Mouse (Mus musculus) liver, embryonic 12.5 days (tissue): Measurements from ENCODE around the gene Banf1. TPM values are rescaled to one million over a fixed set of nuclear protein-coding genes. Genes with fewer than 3 reads are reported as not detected.

Source experiments
- ATAC-seq: fragments of 200-750 bp; cut with Nextera tagmentation; 2 replicates; pipeline ENCODE4 v1.8.0; 2017; ENCODE audit warnings: moderate number of reproducible peaks, mild to moderate bottlenecking, moderate library complexity
- H3K27ac ChIP-seq: fragments of 300-500 bp; sonication (generic); 2 replicates; pipeline ENCODE4 v1.5.1; 2016; ENCODE audit warnings: mild to moderate bottlenecking
- H3K27me3 ChIP-seq: fragments of 300-500 bp; sonication (generic); replicated peaks from 2 replicates; pipeline ENCODE4 v1.6.1; 2016; ENCODE audit warnings: mild to moderate bottlenecking, moderate library complexity
- H3K36me3 ChIP-seq: fragments of 300-500 bp; sonication (generic); 2 replicates; pipeline ENCODE4 v1.6.1; 2016; ENCODE audit warnings: mild to moderate bottlenecking, moderate library complexity
- H3K4me1 ChIP-seq: fragments of 300-500 bp; sonication (generic); 2 replicates; pipeline ENCODE4 v1.6.1; 2016
- H3K4me2 ChIP-seq: fragments of 300-500 bp; sonication (generic); 2 replicates; pipeline ENCODE4 v1.6.1; 2016; ENCODE audit warnings: mild to moderate bottlenecking, moderate library complexity
- H3K4me3 ChIP-seq: fragments of 300-500 bp; sonication (generic); 2 replicates; pipeline ENCODE4 v1.5.1; 2016; ENCODE audit warnings: mild to moderate bottlenecking, moderate library complexity
- H3K9ac ChIP-seq: fragments of 300-500 bp; sonication (generic); 2 replicates; pipeline ENCODE4 v1.6.1; 2016; ENCODE audit warnings: mild to moderate bottlenecking, moderate library complexity
- H3K9me3 ChIP-seq: fragments of 300-500 bp; sonication (generic); replicated peaks from 2 replicates; pipeline ENCODE4 v1.6.1; 2016; ENCODE audit warnings: mild to moderate bottlenecking, moderate library complexity
- WGBS: fragments of 180-500 bp; shearing (Covaris S2); methylation state at CpG from one replicate; pipeline ENCODE4 v1.1.7; 2016; ENCODE audit not compliant: insufficient replicate concordance; 5-methylcytosine and 5-hydroxymethylcytosine counted together
- polyA plus RNA-seq: library from polyadenylated mRNA; unstranded; fragments of >200 nt; fragmentation: Nextera tagmentation; extraction: Ambion mirVana; gene quantifications from 2 replicates; pipeline ENCODE4 v1.2.1, GENCODE M21; 2016

Gene Banf1
- polyA plus RNA-seq, 1 experiment from 2014 or later, result 372 TPM

DNA sequence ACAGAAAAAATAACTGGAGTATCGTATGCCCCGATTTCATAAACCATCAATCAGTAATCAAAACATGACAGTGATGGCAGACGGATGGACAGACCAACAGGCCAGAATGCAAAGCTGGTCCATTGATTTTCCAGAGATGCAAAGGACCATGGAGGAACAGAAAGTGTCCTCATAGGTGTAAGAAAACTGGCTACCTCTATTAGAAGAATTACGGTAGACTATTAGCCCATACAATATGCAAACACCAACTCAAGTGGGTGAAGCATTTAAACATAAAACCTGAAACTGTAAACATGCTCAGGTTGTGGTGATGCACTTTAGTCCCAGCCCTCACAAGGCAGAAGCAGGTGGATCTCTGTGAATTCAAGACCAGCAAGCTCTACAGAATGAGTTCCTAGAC is 28.4 kb upstream of the Banf1 start:
- Histone ChIP-seq H3K27me3 (no peaks in the 10 kb centered on the region), H3K4me2 (no peak overlapping the region), H3K4me3 (no peak overlapping the region), H3K36me3 (no peaks in the 10 kb centered on the region), H3K27ac (no peak overlapping the region), H3K9ac (no peak overlapping the region), H3K4me1 (peaks cover 10% of the 10 kb centered on the region), H3K9me3 (no peaks in the 10 kb centered on the region)
- no peak for ATAC-seq
- 65% methylated on average over 4 of the region's 4 CpGs for WGBS

DNA sequence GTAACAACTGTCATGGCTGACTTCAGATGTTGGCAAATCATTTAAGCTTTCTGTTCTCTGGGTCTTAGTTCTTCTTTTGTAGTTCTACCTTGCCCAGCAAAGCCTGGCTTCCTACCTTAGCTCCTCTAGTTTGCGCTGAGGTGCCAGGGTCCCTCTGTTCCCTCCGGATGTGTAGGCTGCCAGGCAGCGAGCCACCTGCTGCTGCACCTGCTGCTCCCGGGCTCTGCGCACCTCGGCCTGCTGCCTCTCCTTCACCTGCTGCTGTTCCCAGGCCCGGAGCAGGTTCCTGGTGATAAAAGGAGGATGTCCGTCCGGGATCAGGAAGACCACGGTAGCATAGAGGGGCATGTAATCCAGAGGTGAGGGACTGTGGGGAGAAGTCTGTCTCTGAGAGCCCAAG is 27.2 kb upstream of the Banf1 start:
- H3K27ac ChIP-seq, result no peak overlapping the region
- no peak overlapping the region for H3K9ac ChIP-seq
- H3K27me3 ChIP-seq, result no peaks in the 10 kb centered on the region
- H3K4me2 ChIP-seq, result no peak overlapping the region
- no peak for ATAC-seq
- WGBS, result 66% methylated on average over 10 of the region's 10 CpGs
- peaks cover 17% of the 10 kb centered on the region for H3K4me1 ChIP-seq
- H3K9me3 ChIP-seq, result no peaks in the 10 kb centered on the region
- H3K4me3 ChIP-seq, result no peak overlapping the region
- no peaks in the 10 kb centered on the region for H3K36me3 ChIP-seq

DNA sequence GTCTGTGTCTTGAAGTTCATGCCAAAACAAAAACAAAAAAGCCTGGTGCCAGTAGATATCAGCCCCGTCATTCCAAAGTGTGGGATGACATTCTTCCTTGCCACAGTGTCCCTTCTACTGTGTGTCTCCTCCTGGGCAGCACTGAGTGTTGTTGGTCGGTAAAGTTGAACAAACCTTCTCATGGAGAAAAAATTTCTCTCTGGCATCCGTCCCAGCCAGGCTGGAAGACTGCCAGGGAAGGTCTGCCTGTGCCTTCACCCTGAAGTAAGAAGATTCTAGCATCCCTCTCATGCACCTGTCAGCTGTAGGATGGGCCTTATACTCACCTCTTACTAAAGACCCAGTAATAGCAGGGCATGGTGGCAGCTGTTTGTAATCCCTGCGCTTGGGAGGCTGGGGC is 25.9 kb upstream of the Banf1 start:
- Histone ChIP-seq H3K27ac (no peak overlapping the region), H3K4me1 (peaks cover 21% of the 10 kb centered on the region), H3K27me3 (no peaks in the 10 kb centered on the region), H3K36me3 (no peaks in the 10 kb centered on the region), H3K9me3 (no peaks in the 10 kb centered on the region), H3K4me2 (no peak overlapping the region), H3K4me3 (no peak overlapping the region), H3K9ac (no peak overlapping the region)
- WGBS, result 70% methylated on average over 4 of the region's 4 CpGs
- ATAC-seq, result no peak

DNA sequence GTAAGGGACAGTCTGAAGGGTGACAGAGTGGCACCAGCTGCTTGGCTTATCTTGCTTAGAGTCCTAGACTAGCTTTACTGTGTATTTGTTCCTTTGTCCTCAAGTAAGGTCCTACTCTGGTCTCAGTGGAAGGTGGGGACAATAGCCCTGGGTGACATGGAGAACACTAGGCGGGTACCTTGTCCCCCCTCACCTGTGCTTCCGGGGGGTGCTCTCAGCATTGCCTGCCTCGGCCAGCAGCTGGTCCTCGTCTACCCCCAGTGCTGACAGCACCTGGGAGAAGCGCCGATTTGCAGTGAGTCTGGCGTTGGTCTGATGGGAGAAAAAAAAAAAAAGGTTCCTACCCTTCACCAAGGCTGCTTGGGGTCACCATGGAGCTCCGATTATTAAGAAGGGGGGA is 23.4 kb upstream of the Banf1 start:
- H3K9me3 ChIP-seq, result no peaks in the 10 kb centered on the region
- WGBS, result 57% methylated on average over 8 of the region's 8 CpGs

DNA sequence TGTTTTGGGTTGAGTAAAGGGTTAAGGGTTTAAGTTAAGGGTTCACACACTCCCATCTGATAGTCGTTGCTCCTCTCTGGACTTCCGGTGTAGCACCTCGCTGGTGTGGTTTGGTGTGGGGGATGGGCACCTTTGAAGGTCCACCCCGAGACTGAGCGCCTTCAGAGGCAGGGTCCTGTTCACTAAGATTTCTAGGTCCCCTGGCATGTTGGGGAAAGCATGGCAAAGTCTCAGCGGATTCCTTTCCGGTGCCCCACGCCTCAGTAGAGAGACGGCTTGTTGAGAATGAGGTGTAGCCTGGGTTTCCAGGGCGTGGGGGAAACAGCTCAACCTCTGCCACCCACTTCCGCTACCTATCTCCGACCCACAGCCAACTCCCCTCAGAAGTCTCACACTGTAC is 22.7 kb upstream of the Banf1 start:
- peak; percentile 59 for ATAC-seq
- peaks cover 38% of the 10 kb centered on the region for H3K4me1 ChIP-seq
- 6% methylated on average over 12 of the region's 12 CpGs for WGBS

More for the DNA sequence above, 23.4 kb upstream of the Banf1 start:
- Histone ChIP-seq H3K27me3 (no peaks in the 10 kb centered on the region), H3K27ac (peak overlapping the region; percentile 88), H3K9ac (peak overlapping the region; percentile 95), H3K36me3 (peaks cover 13% of the 10 kb centered on the region), H3K4me1 (peaks cover 38% of the 10 kb centered on the region), H3K4me2 (peak overlapping the region; percentile 79), H3K4me3 (peak overlapping the region; percentile 98)
- no peak for ATAC-seq

DNA sequence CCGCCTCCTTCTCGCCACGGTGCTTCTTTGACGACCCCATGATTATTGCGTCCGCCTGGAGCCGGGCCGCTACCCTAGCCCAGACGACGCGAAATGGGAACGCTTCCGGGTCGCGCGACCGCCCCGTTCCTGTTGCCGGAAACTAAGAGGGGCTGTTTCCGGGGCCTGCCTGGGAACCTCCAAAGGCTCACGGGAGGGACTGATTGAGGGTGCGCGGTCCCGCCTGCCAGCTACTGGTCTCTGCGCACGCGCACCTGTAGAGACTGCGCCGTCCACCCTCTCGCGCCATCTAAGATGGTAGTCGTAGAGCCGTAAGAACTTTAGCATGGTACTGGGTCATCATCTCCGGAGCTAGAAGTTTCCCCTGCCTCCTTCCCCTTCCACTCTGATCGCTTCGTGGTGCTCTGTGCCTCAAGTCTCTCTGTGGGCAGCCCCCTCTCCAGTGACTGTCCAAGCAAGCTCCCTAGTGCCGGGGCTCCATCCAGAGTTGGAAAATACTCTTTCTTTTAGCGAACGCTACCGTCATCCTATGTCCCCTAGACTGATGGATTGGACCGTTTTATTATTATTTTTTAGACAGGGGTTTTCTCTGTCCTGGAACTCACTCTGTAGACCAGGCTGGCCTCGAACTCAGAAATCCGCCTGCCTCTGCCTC is 21.7 kb upstream of the Banf1 start, which contains the start of gene Sart1:
Gene Sart1, minus strand, starts transcription at position 116 of the 655 bp plus-strand sequence.
- Histone ChIP-seq H3K9me3 (no peaks in the 10 kb centered on the region), H3K27me3 (no peaks in the 10 kb centered on the region), H3K36me3 (peaks cover 30% of the 10 kb centered on the region), H3K27ac (peak within 1 kb of the TSS; percentile 88), H3K4me2 (peak within 1 kb of the TSS; percentile 79), H3K4me3 (peak within 1 kb of the TSS; percentile 98), H3K4me1 (peaks cover 38% of the 10 kb centered on the region), H3K9ac (peak within 1 kb of the TSS; percentile 95)
- ATAC-seq, result peak; percentile 93
- WGBS, result under 1% methylated on average over 43 of the region's 43 CpGs

More for the DNA sequence above, 22.7 kb upstream of the Banf1 start:
- Histone ChIP-seq H3K9me3 (no peaks in the 10 kb centered on the region), H3K27ac (peak overlapping the region; percentile 88), H3K4me3 (peak overlapping the region; percentile 98), H3K9ac (peak overlapping the region; percentile 95), H3K27me3 (no peaks in the 10 kb centered on the region), H3K4me2 (peak overlapping the region; percentile 79), H3K36me3 (peaks cover 21% of the 10 kb centered on the region)

DNA sequence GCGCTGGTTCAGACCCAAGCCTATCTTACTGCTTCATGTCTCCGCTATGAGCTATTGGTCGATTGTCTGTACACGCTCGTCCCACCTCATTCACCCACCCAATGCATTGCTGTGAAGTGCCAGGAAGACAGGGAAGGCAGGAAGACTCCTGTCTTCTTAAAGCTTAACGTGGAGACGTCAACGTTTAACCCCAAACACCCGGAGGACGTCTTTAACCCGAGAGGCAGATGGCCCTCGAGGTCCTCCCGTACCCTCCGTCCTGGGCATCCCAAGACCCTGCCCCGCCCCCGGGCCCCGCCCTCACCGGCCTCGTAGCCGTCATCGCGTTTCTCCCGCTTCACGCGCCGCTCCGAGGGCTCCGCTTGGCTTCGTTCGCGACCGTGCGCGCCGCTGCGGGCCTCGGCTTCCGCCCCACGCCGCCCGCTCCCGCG is 21.1 kb upstream of the Banf1 start:
- Histone ChIP-seq H3K9ac (peak overlapping the region; percentile 95), H3K9me3 (no peaks in the 10 kb centered on the region), H3K4me2 (peak overlapping the region; percentile 79), H3K36me3 (peaks cover 37% of the 10 kb centered on the region), H3K27ac (peak overlapping the region; percentile 88), H3K27me3 (no peaks in the 10 kb centered on the region), H3K4me1 (peaks cover 38% of the 10 kb centered on the region), H3K4me3 (peak overlapping the region; percentile 98)
- peak; percentile 50 for ATAC-seq
- under 1% methylated on average over 43 of the region's 43 CpGs for WGBS

DNA sequence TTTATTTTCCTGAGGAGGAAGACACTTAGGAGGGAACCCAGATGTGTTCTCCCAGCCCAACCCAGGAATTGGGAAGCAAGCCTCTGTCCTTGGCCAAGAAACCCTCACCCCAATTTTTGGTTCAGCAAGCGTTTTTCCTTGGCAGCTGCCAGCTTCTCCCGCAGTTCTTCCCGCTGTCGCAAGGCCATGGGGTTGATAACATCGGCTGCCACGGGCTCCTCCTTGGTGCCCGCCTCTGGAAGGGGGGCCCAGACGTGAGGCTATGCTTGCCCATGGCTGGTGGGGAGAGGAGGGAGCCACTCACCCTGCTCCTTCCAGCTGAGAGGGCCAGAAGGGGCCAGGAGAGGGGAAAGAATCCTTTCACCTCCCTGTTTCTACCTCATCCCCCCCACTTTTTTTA is 17.7 kb upstream of the Banf1 start:
- no peaks in the 10 kb centered on the region for H3K27me3 ChIP-seq
- H3K9me3 ChIP-seq, result no peaks in the 10 kb centered on the region
- 86% methylated on average over 8 of the region's 8 CpGs for WGBS
- no peak overlapping the region for H3K9ac ChIP-seq
- H3K36me3 ChIP-seq, result peaks cover 70% of the 10 kb centered on the region
- ATAC-seq, result no peak
- H3K27ac ChIP-seq, result no peak overlapping the region
- H3K4me2 ChIP-seq, result no peak overlapping the region
- no peak overlapping the region for H3K4me3 ChIP-seq
- peaks cover 27% of the 10 kb centered on the region for H3K4me1 ChIP-seq

DNA sequence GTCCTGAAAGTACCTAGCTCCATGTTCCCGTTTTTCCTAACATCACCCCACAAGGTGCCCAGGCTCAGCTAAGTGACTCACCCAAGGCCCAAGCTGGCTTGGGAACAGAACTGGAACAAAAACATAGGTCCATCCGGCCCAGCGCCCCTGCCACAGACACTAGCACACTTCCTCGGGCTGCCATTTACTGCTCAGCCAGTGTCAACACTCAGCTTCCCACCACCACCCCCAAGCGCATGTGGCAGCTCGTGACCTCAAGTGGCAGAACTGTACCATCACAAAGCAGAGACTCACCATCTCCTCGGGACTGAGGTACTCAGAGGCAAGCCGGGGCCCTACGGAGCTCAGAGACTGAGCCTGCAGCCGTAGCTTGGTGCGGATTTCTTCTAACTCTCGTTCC is 16.4 kb upstream of the Banf1 start:
- Histone ChIP-seq H3K4me1 (peaks cover 19% of the 10 kb centered on the region), H3K27ac (no peak overlapping the region), H3K9me3 (no peaks in the 10 kb centered on the region), H3K9ac (no peak overlapping the region), H3K4me2 (no peak overlapping the region), H3K27me3 (no peaks in the 10 kb centered on the region), H3K36me3 (peaks cover 84% of the 10 kb centered on the region), H3K4me3 (no peak overlapping the region)
- no peak for ATAC-seq
- WGBS, result 87% methylated on average over 12 of the region's 12 CpGs

DNA sequence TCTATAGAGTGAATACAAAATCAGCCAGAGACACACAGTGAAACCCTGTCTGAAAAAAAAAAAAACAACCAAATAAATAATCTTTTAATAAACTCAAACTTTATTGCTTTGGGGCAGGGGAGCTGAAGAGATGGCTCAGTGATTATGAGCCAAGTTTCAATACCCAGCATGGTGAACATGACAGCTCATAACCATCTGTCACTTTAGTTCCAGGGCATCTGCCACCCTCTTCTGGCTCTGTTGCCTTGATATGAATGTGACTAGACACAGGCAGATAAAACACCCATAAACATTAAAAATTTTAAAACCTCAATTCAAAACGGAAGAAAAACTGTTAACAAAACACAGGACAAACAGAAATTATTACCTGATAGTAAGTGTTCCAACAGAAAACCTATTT is 10.5 kb upstream of the Banf1 start:
- no peaks in the 10 kb centered on the region for H3K4me1 ChIP-seq
- no peak for ATAC-seq
- 72% methylated on average over 1 of the region's 1 CpGs for WGBS
- no peak overlapping the region for H3K27ac ChIP-seq
- no peak overlapping the region for H3K4me3 ChIP-seq
- no peaks in the 10 kb centered on the region for H3K27me3 ChIP-seq
- no peak overlapping the region for H3K9ac ChIP-seq
- no peak overlapping the region for H3K4me2 ChIP-seq
- H3K36me3 ChIP-seq, result peaks cover 65% of the 10 kb centered on the region
- no peaks in the 10 kb centered on the region for H3K9me3 ChIP-seq

DNA sequence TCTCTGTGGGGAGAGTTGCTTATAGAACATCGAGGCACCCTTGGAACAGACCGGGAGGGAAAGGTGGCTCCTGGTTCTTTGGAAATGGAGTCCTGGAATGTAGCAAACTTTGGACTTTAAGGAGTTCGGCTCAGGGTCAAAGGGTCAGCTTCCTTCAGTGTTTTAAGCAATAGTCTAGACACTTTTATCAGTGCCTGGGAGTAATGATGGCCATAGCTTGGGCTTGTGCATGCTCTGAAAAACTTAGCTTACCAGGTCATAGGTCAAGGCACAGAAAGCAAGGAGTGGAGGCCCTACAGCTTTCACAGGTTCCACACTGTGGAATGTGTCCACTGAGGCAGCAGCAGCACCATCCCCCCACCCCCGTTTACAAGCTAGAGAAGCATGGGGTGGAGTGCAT is 7.8 kb upstream of the Banf1 start:
- H3K36me3 ChIP-seq, result peaks cover 64% of the 10 kb centered on the region
- no peak overlapping the region for H3K27ac ChIP-seq
- H3K4me2 ChIP-seq, result no peak overlapping the region
- H3K9me3 ChIP-seq, result no peaks in the 10 kb centered on the region
- no peak overlapping the region for H3K4me3 ChIP-seq
- 76% methylated on average over 4 of the region's 4 CpGs for WGBS
- no peak for ATAC-seq
- no peaks in the 10 kb centered on the region for H3K27me3 ChIP-seq
- no peak overlapping the region for H3K9ac ChIP-seq
- no peaks in the 10 kb centered on the region for H3K4me1 ChIP-seq

DNA sequence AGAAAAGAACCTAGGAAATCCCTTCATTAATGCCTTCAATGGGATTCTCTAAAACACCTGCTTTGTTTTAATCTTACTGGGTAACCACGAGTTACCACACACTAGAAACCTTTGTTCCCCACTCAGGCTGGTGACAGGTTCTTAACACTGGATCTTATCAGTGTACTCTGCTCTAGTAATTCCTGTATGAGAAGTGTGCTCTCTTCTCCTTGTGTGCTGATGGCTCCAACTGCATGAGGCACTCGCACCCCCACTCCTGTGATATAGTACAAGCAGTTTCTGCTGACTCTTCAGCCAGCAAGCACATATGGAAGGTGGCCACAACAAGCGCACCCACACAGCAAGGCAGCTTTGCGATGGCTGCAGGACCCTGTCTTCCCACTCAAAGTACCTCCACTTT is 7.2 kb upstream of the Banf1 start:
- H3K27me3 ChIP-seq, result no peaks in the 10 kb centered on the region
- H3K4me2 ChIP-seq, result no peak overlapping the region
- no peak overlapping the region for H3K4me3 ChIP-seq
- H3K9me3 ChIP-seq, result no peaks in the 10 kb centered on the region
- no peak overlapping the region for H3K9ac ChIP-seq
- H3K36me3 ChIP-seq, result peaks cover 64% of the 10 kb centered on the region
- no peaks in the 10 kb centered on the region for H3K4me1 ChIP-seq
- WGBS, result 69% methylated on average over 4 of the region's 4 CpGs
- H3K27ac ChIP-seq, result no peak overlapping the region
- no peak for ATAC-seq

DNA sequence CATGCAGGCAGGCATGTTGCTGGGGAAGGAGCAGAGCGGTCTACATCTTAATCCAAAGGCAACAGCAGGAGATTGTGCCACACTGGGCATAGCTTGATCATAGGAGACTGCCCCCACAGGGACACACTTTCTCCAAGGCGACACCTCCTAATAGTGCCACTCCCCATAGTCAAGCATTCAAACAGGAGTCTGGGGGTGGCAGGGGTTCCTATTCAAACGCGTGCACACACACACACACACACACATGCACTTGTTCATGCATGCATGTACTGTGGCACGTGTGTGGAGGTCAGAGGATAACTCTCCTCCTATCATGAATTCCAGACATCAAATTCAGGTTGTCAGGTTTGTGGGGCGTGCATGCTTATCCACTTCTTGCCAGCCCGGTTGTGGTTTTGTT is 5.8 kb upstream of the Banf1 start:
- H3K9ac ChIP-seq, result no peak overlapping the region
- H3K4me2 ChIP-seq, result no peak overlapping the region
- ATAC-seq, result no peak
- peaks cover 63% of the 10 kb centered on the region for H3K36me3 ChIP-seq
- H3K4me1 ChIP-seq, result peaks cover 11% of the 10 kb centered on the region
- no peak overlapping the region for H3K4me3 ChIP-seq
- WGBS, result 86% methylated on average over 7 of the region's 7 CpGs
- no peaks in the 10 kb centered on the region for H3K9me3 ChIP-seq
- no peaks in the 10 kb centered on the region for H3K27me3 ChIP-seq
- H3K27ac ChIP-seq, result no peak overlapping the region
